Mouse (Mus musculus) layer of hippocampus, postnatal 14 days (tissue): ENCODE measurements at regions not wholly inside any gene's neighbourhood (a gene's known extent, or its start where the extent isn't known, plus 50 kb on each side); places are given as distances from the start of the nearest gene placed in this dataset.

Experiments
- DNase-seq, 2 experiments: peaks; one replicate each; pipeline ENCODE4 v3.0.0; 2021 to 2022; ENCODE audit warnings: low spot score in 2 of 2, mixed read lengths in 1 of 2

DNA sequence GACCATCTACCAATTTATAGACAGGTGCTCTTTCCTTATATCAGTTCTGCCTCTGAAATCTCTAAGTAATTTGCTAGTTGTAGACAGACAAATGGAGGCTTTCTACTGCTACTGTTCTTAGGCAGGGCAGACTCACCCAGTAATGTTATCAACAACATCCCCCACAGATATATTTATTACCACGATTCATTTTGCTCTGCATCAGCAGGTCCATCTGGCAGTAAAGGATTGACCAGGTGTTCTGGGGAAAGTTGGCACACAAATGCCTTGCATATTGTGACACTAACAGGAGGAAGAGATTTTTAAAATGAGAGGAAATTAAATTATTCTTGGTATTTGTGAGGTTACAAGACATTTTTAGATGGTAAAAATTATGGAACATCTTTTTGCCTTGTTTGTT, 627.3 kb upstream of the Tmprss15 start:
- peak; percentile 57 to 90 for DNase-seq

DNA sequence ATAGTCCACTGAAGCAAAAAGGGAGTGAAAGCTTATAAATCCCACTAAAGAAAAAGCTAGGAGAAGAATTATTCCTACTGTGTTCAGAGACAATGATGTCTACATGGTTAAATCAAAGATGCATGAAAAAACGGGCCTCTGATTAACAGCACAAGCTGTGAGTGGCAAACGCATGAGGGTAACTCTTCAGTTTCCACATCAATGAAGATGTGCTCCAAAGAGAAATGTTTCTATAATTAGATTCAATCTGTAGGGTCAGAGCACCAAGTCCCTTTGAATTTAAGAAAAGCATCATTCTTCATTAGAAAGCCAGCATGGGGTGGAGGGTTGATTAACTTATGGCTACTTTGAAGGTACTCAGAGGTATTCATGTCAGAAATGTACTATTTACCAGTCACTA, 601.5 kb upstream of the Tmprss15 start:
- no peak for DNase-seq

DNA sequence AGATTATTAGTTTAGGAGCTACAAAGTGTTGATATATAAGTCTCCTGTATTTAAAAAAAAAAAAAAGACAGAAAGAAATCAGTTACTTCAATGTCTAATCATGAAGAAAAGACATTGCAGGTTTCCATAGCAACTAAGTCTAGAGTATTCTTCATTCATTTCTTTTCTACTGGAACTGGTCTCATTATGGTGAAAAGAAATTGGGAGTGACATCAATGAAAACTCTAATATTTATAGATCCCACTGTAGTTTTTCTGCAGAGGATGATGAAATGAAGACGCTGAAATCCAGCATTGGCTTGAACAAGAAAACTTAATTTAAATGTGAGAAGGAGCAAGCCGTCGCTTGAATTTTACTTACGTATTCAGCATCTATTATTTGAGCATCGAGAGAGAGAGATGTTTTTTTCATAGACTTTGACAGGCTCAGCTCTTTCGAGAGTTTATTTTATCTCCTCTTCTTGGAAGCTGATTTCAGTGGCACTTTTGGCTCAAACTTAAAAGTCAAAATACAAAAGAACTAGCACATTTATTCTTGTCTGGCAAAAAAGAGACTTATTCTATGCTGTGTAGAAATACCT, 560.4 kb upstream of the Tmprss15 start:
- peak in 1 of 2 experiments; percentile 1 for DNase-seq

DNA sequence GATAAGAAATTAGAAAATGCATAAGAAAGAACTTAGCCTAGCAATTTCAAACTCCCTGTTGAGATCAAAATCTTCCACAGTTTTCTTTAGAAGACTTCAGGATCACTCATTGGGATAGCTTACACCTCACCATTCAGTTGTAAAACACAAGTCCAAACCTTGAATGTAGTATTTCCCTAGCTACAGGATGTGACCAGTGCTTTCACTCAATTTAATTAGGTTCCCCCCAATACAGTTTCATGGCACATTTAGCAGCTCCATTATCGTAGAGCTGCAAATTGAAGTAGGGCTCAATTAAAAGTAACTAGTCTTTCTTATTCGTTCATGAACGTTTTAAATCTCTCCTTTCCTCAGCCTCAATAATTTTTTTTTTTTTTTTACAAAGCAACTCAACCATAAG, 550.0 kb upstream of the Tmprss15 start:
- no peak for DNase-seq

DNA sequence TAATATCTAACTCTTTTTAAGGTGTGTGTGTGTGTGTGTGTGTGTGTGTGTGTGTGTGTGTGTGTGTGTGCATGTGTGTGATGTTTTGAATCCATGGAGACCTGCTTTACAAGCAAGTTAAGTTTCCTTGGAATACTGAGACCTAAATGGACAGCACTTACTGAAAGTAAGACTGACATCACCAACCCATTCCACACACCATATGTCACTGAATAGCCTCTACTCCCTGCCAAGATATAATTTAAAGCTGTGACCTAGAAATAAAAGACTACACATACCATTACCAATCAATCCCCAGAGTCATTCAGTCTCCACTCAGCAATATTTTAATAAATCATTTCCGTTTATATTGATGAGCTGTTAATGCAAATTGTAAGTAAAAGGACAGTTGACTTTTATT, 536.2 kb upstream of the Tmprss15 start:
- no peak for DNase-seq

DNA sequence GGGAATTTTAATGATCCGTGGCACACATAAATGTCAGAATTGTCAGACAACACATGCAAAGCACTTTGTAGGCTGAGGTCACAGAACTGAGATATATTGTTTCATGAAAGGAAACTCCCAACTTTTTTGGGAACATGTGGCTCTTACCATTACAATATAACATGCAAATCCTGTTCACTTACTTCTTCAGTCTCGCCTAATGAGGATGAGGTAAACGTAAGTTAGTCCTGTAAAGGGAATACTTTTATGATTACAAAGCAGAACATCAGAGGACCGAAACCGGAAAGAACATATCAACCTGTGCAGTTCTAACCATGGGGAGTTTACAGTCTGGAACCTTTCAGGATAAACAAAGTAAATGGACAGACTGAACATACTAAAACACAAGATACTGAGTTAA, 520.1 kb upstream of the Tmprss15 start:
- no peak for DNase-seq

DNA sequence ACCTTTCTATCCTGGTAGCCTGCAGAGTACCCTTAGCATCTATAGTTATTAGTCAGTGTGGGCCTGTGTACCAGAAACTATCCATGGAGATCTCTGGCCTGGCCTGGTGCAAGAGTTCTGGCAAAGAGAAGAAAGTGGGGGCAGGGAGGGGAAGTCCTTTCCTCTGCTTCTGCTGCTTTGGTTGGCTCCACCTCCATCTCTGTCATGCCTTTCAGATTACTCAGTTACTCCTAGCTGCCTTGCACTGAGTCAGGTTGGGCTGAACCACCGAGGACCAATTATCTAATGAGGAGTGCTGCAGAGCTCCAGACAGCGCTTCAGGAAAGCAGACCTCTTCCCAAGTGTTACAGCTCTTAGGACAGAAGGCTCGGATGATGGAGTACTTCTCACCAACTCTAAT, 500.0 kb upstream of the Tmprss15 start:
- DNase-seq: no peak

DNA sequence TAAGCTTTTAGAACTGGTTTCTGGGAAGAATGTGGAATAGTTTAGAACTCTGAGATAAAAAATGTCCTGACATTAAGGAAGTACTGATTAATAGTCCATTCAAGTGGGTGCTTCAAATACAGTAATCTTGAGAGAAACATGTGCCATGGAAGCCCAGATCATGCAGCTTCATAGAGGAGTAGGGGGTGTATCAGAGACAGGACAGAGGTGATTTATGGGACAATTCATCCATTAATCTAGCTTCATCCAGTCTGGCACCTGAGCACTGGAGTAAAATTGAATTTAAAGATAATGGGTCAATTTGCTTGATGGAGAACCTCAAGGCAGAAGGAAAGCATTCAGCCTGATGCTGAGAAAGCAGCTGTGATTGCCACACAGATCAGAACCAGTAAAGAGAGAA, 494.8 kb upstream of the Tmprss15 start:
- no peak for DNase-seq

DNA sequence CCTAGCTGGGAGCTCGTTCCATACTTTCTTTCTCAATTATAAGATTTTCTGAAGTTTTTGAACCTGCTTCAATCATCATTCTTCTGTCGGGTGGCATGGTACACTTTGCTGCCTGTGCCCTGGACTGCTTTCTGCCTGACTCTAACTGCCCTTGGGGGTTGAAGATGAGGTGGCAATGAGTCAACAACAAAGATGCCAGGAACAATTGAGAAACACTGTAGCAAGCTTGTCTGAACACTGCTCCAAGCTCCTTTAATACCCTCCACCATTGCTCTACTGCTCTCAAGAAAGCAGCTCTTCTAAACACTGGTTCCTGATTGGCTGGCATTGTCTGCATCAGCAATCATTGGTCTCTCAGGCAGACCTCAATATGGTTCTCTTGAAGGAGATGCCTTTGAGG, 480.0 kb upstream of the Tmprss15 start:
- DNase-seq: no peak

DNA sequence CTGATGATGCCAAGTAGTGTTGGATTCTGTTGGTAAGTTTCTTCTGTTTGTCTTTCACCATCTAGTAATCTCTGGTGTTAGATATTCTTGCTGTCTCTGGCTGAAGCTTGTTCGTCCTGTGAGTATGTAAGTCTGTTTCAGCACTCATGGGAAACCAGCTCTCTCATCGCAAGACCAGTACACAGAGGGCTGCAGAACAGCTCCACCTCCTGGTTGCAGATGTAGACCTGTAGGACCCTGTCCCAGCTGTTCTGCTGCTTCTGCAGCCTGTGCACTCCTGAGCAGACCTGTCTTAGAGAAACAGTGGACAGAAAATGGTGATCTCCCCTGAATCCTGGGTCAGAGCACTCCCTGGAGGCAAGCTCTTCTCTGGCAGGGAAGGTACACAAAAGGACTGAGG, 443.5 kb upstream of the Tmprss15 start:
- no peak for DNase-seq

DNA sequence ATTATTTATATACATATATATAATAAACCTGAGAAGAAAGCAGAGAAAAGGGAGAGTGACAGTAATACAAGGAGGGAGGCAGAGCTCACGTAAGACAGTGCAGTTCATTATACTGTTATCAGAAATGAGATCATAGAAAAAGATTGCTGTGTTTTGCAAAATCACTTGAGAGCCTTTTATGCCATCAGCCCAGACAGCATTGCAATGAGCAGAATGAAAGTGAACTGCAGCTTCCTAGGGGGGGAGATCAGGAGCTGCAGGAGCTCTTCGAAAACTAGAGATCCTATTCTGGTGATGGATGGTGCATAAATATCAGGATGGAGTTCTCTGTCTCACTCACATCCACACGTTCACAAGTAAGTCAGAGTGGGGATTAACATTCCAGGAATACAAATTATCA, 401.6 kb upstream of the Tmprss15 start:
- DNase-seq: peak in 1 of 2 experiments; percentile 2

DNA sequence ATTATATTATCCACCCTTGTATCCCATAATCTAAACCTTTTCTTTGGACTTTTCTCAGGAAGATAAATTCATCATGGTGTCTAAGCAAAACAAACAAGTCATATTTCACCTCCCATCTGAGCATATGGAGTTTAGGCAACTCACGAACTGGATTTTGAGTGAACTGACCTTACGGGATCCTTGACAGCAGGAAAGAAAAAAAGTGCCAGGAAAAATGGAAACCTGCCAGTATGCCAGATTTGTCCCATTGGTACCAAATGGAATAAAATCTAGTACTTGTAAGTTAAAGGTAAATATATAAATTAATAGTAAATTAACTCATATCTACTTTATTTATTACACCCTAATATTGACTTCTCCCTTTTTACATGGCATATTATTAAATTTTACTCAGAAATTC, 360.0 kb upstream of the Tmprss15 start:
- peak in 1 of 2 experiments; percentile 15 for DNase-seq

DNA sequence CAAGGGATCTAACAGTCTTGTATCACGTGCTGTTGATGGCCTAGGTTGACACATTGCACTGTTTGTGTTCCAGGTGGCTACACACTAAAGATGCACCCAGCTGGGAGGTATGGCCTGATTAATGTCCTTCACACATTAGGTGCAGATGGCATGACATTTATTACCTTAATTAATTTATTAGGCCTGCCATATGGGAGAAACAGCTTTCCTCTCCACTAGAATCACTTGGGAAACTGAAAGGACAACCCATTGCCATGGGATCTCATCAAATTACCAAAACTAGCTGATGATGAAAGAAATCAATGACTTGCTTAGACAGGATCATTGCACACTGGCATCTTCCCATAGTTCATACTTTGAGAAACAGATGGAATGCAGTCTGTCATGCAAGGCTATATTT, 358.8 kb upstream of the Tmprss15 start:
- DNase-seq: peak; percentile 31 to 62

DNA sequence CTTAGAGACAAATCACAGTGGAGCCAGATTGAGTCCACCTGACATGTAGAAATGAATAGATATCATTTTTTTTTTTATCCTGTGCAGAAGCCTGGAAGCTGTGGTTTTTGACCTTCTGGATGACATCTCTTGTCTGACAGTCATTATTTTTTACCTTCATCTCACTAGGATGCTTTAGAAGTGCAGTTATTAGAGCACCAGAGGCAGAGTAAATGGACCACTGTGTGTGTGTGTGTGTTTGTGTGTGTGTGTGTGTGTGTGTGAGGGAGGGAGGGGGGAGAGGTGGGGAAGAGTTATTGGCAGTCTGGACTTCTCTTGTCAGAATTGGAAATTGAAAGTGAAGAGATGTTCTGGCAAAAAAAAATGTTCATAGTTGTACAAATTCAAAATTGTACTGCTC, 316.5 kb upstream of the Tmprss15 start:
- DNase-seq: no peak

DNA sequence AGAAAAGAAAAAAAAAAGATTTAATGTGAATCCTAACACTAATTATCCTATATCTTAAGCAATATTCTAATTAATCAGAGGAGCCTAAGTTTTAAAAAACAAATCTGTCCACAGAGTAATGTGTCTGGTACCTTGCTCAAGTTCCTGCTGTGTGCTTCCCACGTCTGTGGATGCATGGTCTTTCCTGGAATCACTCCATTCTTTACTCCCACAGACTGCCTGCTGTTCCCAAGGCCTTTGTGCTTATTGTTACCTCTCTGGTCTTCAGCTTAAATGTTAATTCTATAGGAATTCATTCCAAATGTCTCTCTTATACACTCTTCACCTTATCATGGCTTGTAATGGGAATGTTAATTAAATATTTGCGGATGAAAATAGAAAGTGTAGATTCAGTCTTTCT, 315.3 kb upstream of the Tmprss15 start:
- no peak for DNase-seq

DNA sequence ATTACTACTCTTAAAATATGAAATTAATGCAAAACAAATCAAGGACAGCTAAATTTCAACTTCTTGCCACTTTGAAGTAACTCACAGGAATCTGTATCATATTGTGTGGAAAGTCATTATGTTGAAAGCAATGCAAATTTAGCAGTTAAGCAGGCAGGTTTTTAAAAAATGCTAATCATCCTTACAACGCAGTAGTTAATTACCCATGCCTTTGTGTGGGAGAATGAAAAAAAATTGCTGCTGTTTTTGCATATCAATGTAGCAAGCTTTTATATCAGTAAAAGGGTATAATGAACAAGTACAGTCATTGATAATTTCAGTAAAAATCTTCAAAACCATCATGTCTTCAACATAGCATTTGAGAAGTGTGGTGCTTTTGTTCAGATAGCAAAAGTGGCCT, 313.2 kb upstream of the Tmprss15 start:
- DNase-seq: no peak

DNA sequence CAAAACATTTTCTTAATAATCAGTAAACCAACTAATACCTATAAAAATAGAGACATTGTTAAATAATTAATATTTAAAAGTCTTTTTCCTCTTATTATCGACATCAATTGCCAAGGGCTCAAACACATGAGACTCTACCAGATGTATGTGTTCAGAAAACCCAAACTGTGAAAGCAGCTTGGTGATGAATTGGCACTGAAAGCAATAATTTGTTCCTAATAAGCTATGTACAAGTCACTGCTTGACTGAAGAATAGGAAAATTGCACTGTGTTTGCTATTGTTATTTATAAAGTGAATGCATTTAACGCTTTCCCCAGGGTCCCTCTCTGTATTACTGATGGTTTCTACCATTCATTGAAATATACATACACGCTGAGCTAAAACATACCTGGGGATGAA, 309.2 kb upstream of the Tmprss15 start:
- DNase-seq: peak in 1 of 2 experiments; percentile 44

DNA sequence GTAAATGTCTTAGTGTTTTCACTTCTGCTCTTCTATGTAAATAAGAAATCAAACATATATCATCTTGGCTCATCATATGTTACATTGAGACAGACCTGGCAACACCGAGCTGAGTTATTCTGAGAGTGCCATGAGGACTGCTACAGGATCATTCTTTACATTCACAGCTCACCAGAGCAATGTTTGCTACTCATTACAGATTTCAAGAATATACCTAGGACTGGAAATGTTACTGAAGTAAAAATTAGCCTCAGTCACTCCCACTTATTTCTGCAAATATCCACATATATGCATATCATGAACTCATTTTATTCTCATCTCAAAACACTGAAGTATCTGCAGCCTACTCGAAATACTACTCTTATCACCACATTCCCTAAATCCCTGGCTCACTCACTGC, 307.6 kb upstream of the Tmprss15 start:
- DNase-seq: no peak

DNA sequence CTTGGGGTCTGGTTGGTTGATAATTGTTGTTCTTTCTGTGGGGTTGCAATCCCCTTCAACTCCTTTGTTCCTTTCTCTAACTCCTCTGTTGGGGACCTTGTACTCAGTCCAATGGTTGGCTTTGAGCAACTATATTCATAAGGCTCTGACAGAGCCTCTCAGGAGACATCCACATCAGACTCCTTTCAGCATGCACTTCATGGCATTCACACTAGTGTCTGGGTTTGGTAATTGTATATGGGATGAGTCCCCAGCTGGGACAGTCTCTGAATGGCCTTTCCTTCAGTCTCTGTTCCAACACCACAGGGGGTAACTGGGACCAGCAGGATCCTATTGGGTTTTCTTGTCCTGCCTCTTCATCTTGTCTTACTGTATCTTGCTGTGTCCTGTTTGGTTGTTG, 303.5 kb upstream of the Tmprss15 start:
- no peak for DNase-seq

DNA sequence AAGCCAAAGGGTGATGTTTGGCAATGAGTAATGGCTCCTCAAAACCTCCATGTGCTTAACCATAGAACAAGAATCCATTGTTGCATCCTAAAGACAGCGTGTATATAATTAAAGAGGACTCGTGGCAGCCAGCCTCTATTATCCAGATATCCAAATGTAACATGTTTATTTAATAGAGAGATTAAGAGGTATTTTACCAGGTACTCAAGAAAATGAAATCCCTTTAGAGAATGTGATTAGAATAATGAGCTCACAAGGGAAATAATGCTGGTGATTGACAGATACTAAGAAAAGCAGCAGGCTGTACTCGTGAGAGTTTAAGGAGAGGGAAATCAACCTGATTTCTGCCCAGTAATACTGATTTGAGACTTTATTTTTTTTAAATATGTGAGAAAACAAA, 295.5 kb upstream of the Tmprss15 start:
- DNase-seq: no peak

DNA sequence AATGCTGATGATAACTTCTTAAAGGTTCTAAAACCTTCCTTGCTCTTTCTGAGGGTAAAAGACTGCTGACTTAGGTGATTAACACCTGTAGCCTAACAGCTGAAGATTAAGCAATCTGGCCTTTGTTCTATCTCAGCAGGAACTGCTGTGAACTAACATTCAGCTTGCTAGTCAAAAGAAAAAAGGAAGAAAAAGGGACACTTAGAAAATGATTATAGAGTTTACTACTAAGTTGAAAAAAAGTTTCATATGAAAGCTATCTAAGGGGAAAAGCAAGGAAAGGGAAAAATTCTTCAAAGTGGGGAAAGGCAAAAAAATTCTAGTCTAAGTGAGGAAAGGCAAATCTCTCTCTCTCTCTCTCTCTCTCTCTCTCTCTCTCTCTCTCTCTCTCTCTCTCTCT, 259.2 kb upstream of the Tmprss15 start:
- no peak for DNase-seq

DNA sequence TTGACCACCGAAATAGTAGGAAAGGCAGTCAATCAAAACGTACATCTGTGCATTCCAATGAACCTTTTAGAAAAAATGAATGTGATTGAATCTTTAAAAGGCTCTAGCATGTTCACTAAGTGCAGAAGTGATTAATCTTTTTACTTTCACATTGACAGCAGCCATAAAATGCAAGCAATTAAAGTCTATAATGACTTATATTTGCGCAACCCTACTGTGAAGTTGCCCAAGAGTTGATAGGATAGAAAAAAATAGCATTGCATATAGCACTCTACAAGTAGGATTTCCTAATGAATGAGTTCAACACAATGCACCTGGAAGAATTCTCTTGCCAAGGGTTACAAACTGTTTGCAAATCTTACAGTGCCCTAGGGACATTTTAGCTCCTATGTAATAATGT, 251.6 kb upstream of the Tmprss15 start:
- no peak for DNase-seq

DNA sequence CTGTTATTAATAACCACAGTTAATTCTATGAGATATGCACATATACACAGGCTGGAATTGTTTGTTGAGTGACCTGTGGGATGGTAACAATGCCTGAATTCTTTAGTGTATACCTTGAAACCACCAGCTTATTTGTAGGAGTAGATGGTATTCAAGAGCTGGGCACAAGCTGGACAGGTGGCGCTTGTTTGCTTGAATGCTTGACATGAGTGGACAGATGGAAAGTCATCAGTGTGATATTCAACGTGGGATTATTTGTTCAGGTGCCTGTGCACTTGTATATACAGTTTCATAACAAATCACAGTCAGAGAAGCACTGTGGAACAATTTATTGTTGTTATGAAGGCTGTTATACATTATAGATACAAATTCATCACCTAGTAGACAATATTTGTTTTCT, 245.5 kb upstream of the Tmprss15 start:
- no peak for DNase-seq

DNA sequence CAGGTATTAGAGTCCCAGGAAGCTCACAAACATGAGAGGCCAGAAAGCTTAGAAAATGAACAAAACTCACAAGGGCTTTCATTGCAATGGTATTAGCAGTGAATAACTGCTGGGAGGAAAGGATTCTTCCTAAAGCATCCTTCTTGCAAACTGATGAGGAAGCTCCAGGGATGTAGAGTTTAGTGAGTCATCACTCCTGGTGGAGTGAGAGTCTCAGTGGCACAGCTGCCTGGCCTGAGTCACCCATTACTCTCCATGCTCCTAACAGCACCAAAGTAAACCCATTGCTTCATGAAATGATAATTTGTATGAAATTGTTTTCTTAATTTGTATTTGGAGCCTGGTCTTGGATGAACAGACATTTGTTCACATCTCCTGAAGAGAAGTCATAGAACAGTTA, 245.1 kb upstream of the Tmprss15 start:
- no peak for DNase-seq
